Mouse (Mus musculus) embryonic facial prominence, embryonic 13.5 days (tissue): ENCODE measurements around the gene Pten. TPM values are rescaled to one million over a fixed set of nuclear protein-coding genes. Genes with fewer than 3 reads are reported as not detected.
"Not testable (repeated sequence)": the region's sequence is repeated elsewhere in the genome, so short reads cannot be mapped to it uniquely, and the experiment has no call there.

Experiments used
- ATAC-seq: fragments of 200-750 bp; cut with Nextera tagmentation; 2 replicates; pipeline ENCODE4 v1.8.0; 2017; ENCODE audit warnings: low read depth; ENCODE audit not compliant: insufficient number of reproducible peaks, insufficient read depth, low FRiP score, low TSS enrichment
- H3K27ac ChIP-seq: fragments of 300-500 bp; sonication (generic); 2 replicates; pipeline ENCODE4 v1.5.1; 2015; ENCODE audit warnings: moderate library complexity, mild to moderate bottlenecking, inconsistent platforms
- H3K27me3 ChIP-seq: fragments of 300-500 bp; sonication (generic); 2 replicates; pipeline ENCODE4 v1.6.1; 2015; ENCODE audit warnings: mild to moderate bottlenecking, inconsistent platforms
- H3K36me3 ChIP-seq: fragments of 300-500 bp; sonication (generic); 2 replicates; pipeline ENCODE4 v1.6.1; 2015; ENCODE audit warnings: mild to moderate bottlenecking, inconsistent platforms
- H3K4me1 ChIP-seq: fragments of 300-500 bp; sonication (generic); 2 replicates; pipeline ENCODE4 v1.6.1; 2015; ENCODE audit warnings: inconsistent platforms
- H3K4me2 ChIP-seq: fragments of 300-500 bp; sonication (generic); 2 replicates; pipeline ENCODE4 v1.6.1; 2015; ENCODE audit warnings: moderate library complexity, mild to moderate bottlenecking, inconsistent platforms
- H3K4me3 ChIP-seq: fragments of 300-500 bp; sonication (generic); 2 replicates; pipeline ENCODE4 v1.5.1; 2015; ENCODE audit warnings: mild to moderate bottlenecking, inconsistent platforms
- H3K9ac ChIP-seq: fragments of 300-500 bp; sonication (generic); 2 replicates; pipeline ENCODE4 v1.6.1; 2015; ENCODE audit warnings: mild to moderate bottlenecking, inconsistent platforms
- H3K9me3 ChIP-seq: fragments of 300-500 bp; sonication (generic); 2 replicates; pipeline ENCODE4 v1.6.1; 2016; ENCODE audit warnings: inconsistent platforms
- WGBS: fragments of 180-500 bp; shearing (Covaris S2); methylation state at CpG from one replicate; pipeline ENCODE4 v1.1.7; 2015; ENCODE audit warnings: mixed read lengths; 5-methylcytosine and 5-hydroxymethylcytosine counted together
- polyA plus RNA-seq: library from polyadenylated mRNA; unstranded; fragments of >200 nt; fragmentation: Nextera tagmentation; extraction: Ambion mirVana; gene quantifications from 2 replicates; pipeline ENCODE4 v1.2.1, GENCODE M21; 2015

Pten gene
- polyA plus RNA-seq, 1 experiment from 2014 or later: 12.9 TPM

- H3K4me3 ChIP-seq, ATAC-seq, H3K27ac ChIP-seq, H3K27me3 ChIP-seq, H3K4me2 ChIP-seq, H3K9me3 ChIP-seq, H3K9ac ChIP-seq, H3K4me1 ChIP-seq: not testable (repeated sequence)
- no CpG with 5 or more reads among the region's 7 CpGs for WGBS
- H3K36me3 ChIP-seq: peaks cover 23% of the 10 kb centered on the region
Measured at GRCm38 (mm10) chr19:32822959-32823358, 65.7 kb downstream of the Pten start.

DNA sequence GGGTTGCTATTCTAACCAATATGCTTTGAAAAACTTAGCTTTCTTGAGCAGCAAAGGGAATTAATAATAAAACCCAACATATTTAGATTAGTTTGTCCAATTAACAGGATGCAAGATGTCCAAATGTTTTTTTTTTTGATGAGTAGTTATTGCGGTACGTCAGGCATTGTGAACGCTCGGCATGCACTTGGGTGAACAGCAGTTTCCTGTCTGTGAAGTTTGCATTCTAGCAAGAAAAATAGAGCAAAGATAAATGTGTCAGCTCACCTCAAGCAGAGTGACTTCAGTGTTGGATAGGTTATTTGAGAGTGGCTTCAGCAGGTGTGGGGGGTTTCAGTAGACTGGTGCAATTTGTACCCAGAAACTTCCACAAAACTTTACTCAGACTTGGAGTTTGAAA, 69.3 kb downstream of the Pten start:
- H3K27me3 ChIP-seq: no peaks in the 10 kb centered on the region

DNA sequence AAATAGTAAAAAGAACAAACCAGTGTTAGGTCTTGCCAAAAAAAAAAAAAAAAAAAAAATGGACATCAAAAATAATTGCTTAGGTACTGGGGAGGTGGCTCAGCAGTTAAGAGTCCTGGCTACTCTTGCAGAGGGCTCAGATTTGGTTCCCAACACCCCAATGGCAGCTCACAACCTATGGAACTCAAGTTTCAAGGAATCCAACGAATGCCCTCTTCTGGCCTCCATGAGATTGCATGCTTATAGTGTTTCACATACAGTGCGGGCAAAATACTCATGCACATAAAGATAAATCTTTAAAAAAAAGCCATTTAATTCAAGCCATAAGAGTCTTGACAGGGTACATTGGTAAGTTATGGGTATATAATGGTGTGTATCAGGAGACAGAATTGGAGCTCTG, 72.6 kb downstream of the Pten start:
- WGBS: 92% methylated on average over 2 of the region's 2 CpGs
- no peak for ATAC-seq
- Histone ChIP-seq H3K9me3 (no peaks in the 10 kb centered on the region), H3K27me3 (no peaks in the 10 kb centered on the region), H3K9ac (no peak overlapping the region), H3K36me3 (0 out of 2 replicates have a peak, but pooled peaks cover 5% of the 10 kb centered on the region), H3K4me3 (no peak overlapping the region), H3K4me2 (no peak overlapping the region), H3K27ac (no peak overlapping the region), H3K4me1 (no peaks in the 10 kb centered on the region)

More for the DNA sequence above, 69.3 kb downstream of the Pten start:
- 88% methylated on average over 4 of the region's 4 CpGs for WGBS
- Histone ChIP-seq H3K9me3 (no peaks in the 10 kb centered on the region), H3K4me1 (no peaks in the 10 kb centered on the region), H3K36me3 (0 out of 2 replicates have a peak, but pooled peaks cover 5% of the 10 kb centered on the region), H3K4me2 (no peak overlapping the region), H3K27ac (no peak overlapping the region), H3K4me3 (no peak overlapping the region), H3K9ac (no peak overlapping the region)
- no peak for ATAC-seq

DNA sequence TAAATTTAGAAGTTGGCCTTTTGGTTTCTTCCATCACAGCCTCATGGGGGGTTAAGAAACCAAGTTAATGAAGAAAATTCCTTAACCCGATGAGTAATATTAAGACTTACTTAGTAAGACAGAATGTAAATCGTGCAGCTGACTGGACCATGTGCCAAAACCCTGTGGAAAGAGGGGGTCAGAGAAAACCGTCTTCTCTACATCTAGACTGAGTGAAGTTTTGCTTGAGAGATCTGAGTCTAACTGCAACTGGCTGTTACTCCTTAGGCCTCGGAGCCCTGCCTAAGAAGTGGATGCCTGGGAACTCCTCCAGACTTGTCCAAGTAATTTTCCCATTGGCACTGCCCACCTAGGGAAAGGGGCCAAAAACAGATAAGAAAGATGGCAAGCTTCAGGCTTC, 74.0 kb downstream of the Pten start:
- no peaks in the 10 kb centered on the region for H3K9me3 ChIP-seq
- no peaks in the 10 kb centered on the region for H3K27me3 ChIP-seq
- no peak overlapping the region for H3K4me2 ChIP-seq
- no peak overlapping the region for H3K9ac ChIP-seq
- ATAC-seq: no peak
- no peak overlapping the region for H3K27ac ChIP-seq
- H3K36me3 ChIP-seq: 0 out of 2 replicates have a peak, but pooled peaks cover 5% of the 10 kb centered on the region
- H3K4me3 ChIP-seq: no peak overlapping the region
- no peaks in the 10 kb centered on the region for H3K4me1 ChIP-seq
- 89% methylated on average over 4 of the region's 4 CpGs for WGBS

- Histone ChIP-seq H3K4me3 (no peak overlapping the region), H3K36me3 (no peaks in the 10 kb centered on the region), H3K27ac (no peak overlapping the region), H3K27me3 (no peaks in the 10 kb centered on the region), H3K9ac (no peak overlapping the region), H3K9me3 (no peaks in the 10 kb centered on the region), H3K4me2 (no peak overlapping the region), H3K4me1 (no peaks in the 10 kb centered on the region)
- 83% methylated on average over 6 of the region's 6 CpGs for WGBS
- no peak for ATAC-seq
Measured at GRCm38 (mm10) chr19:32840491-32840890, 83.2 kb downstream of the Pten start.

- no peak overlapping the region for H3K9ac ChIP-seq
- WGBS: 73% methylated on average over 5 of the region's 5 CpGs
- H3K4me1 ChIP-seq: no peaks in the 10 kb centered on the region
- no peak for ATAC-seq
- no peak overlapping the region for H3K4me3 ChIP-seq
- no peaks in the 10 kb centered on the region for H3K9me3 ChIP-seq
- no peaks in the 10 kb centered on the region for H3K27me3 ChIP-seq
- no peak overlapping the region for H3K4me2 ChIP-seq
- no peak overlapping the region for H3K27ac ChIP-seq
- H3K36me3 ChIP-seq: no peaks in the 10 kb centered on the region
Measured at GRCm38 (mm10) chr19:32844486-32844885, 87.2 kb downstream of the Pten start.

GRCm38 (mm10) chr19:32848041-32848440, 90.7 kb downstream of the Pten start:
- H3K27me3 ChIP-seq: no peaks in the 10 kb centered on the region
- H3K9me3 ChIP-seq: no peaks in the 10 kb centered on the region
- ATAC-seq: no peak
- H3K4me1 ChIP-seq: no peaks in the 10 kb centered on the region
- H3K4me3 ChIP-seq: no peak overlapping the region
- no peak overlapping the region for H3K27ac ChIP-seq
- H3K36me3 ChIP-seq: no peaks in the 10 kb centered on the region
- no peak overlapping the region for H3K9ac ChIP-seq
- WGBS: 78% methylated on average over 3 of the region's 3 CpGs
- no peak overlapping the region for H3K4me2 ChIP-seq

DNA sequence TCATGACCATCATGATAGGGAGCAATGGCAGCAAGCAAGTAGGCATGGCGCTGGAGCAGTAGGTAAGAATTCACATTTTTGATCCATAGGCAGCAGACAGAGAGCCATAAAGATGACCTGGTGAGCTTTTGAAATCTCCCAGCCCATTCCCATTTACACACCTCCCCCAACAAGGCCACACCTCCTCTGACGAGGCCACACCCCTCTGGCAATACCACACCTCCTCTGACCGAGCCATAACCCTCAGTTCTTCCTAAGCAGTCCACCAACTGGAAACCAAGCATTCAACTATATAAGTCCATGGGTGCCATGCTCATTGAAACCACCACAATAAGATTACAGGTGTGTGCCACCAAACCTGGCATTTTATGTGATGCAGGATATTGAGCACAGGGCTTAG, 95.0 kb downstream of the Pten start:
- Histone ChIP-seq H3K4me1 (no peaks in the 10 kb centered on the region), H3K27ac (no peak overlapping the region), H3K4me2 (no peak overlapping the region), H3K27me3 (no peaks in the 10 kb centered on the region), H3K9me3 (no peaks in the 10 kb centered on the region), H3K4me3 (no peak overlapping the region), H3K9ac (no peak overlapping the region), H3K36me3 (no peaks in the 10 kb centered on the region)
- no peak for ATAC-seq
- 75% methylated on average over 3 of the region's 3 CpGs for whole genome bisulfite sequencing

DNA sequence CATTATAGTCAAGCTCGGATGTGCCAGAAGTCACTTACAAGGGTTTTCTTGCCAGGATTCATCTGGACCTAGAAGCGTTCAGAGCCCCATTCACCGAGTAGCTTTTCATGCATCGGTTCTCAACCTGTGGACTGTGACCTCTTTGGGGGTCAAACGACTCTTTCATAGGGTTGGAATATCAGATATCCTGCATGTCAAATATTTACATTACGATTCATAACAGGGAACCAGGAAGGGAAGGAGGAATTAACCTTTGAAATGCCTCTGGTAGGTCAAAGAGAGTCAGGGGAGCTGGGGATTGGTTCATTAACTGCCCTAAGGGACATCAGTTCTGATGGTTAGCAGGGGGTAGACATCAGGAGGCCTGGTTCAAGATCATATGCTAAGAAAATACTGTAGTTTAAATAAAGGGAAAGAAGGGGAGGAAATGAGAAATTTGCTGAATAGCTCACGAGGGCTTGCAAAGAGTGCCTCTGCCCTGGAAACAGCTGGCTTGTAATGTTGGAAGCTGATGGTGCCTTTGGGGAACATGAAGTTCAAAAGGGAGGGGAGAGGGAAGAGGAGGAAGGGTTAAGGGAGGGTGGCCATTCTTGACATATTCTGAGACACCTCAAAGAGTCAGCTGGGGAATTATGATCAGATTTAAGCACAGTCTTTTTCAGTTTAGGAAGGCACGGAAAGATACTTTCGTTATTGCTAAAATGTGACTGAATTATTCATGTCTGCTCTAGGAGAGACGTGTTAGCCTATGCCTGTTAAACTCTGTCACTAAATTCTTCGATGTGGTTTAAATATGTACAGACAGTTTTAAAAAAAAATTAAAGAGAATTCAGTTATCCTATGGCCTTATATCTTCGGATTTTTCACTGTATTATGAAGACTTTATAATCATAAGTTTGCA, 104.6 kb downstream of the Pten start:
- Histone ChIP-seq H3K9me3 (no peaks in the 10 kb centered on the region), H3K9ac (no peak overlapping the region), H3K4me1 (peaks cover 23% of the 10 kb centered on the region), H3K27ac (no peak overlapping the region), H3K4me2 (peak overlapping the region; percentile 31), H3K36me3 (no peaks in the 10 kb centered on the region), H3K4me3 (no peak overlapping the region), H3K27me3 (no peaks in the 10 kb centered on the region; the same call in 1 of the 2 replicates)
- WGBS: 43% methylated on average over 12 of the region's 12 CpGs
- ATAC-seq: no peak

GRCm38 (mm10) chr19:32866765-32867164, 109.5 kb downstream of the Pten start:
- no peak overlapping the region for H3K27ac ChIP-seq
- WGBS: 2% methylated on average over 13 of the region's 13 CpGs
- ATAC-seq: no peak
- peak overlapping the region; percentile 20; the same call in 1 of the 2 replicates for H3K4me3 ChIP-seq
- H3K4me1 ChIP-seq: peaks cover 28% of the 10 kb centered on the region
- peak overlapping the region; percentile 17; the same call in 1 of the 2 replicates for H3K9ac ChIP-seq
- no peaks in the 10 kb centered on the region for H3K9me3 ChIP-seq
- H3K27me3 ChIP-seq: peaks cover 3% of the 10 kb centered on the region; the same call in 1 of the 2 replicates
- H3K4me2 ChIP-seq: peak overlapping the region; percentile 55
- no peaks in the 10 kb centered on the region for H3K36me3 ChIP-seq

DNA sequence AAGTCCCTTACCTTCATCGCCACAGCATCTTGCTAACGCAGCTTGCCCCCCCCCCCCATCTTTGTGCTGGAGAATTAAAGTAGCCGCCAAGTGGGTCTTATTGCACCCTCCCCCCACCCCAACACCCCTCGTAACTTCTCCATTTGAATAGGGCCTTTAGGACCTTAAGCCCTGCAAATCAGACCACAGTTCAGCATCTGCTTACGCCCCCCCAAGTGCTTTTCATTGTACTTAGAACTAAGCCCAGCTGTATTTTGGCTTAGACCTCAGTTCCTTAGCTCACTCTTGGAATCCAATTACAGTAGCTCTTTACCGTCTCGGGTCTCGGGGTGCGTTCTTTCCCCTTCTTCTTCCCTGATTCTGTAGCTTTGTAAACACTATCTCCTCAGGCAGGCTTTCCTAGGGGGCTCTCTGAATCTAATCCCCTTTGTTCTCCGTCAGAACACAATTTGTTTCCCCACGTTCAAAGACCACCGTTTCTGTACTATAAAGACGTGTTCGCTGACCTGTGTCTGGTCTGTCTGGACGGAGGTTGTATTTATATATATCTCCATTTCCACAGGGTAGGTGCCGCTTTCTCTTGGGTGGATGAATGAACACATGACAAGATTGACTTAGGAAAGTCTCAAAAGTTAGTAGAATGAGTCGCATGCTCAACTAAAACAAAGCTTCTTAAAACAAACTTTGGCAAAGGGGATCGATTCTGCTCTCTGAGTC, 110.0 kb downstream of the Pten start:
- Histone ChIP-seq H3K4me2 (peak overlapping the region; percentile 55), H3K27me3 (peaks cover 3% of the 10 kb centered on the region; the same call in 1 of the 2 replicates), H3K4me1 (peaks cover 24% of the 10 kb centered on the region), H3K36me3 (no peaks in the 10 kb centered on the region), H3K9ac (peak overlapping the region; percentile 17; the same call in 1 of the 2 replicates), H3K9me3 (no peaks in the 10 kb centered on the region), H3K27ac (no peak overlapping the region), H3K4me3 (peak overlapping the region; percentile 20)
- no peak for ATAC-seq
- 4% methylated on average over 18 of the region's 18 CpGs for WGBS
